Mouse (Mus musculus) heart, adult 2 months (tissue): Measurements from ENCODE around the gene Fam107b.

Source experiments
- CTCF ChIP-seq: fragments of 200-600 bp; IDR thresholded peaks from 2 replicates; pipeline ENCODE4 v1.8.1; 2022; ENCODE audit warnings: antibody characterized with exemption, mild to moderate bottlenecking, moderate library complexity
- EP300 ChIP-seq: fragments of 200-500 bp; IDR thresholded peaks from 2 replicates; pipeline ENCODE4 v1.6.1; 2011; ENCODE audit warnings: low read depth, low read length, control low read depth; ENCODE audit not compliant: insufficient read depth
- POLR2A ChIP-seq: fragments of 200-500 bp; IDR thresholded peaks from 2 replicates; pipeline ENCODE4 v1.6.1; 2011; ENCODE audit warnings: mild to moderate bottlenecking, low read depth, low read length, control low read depth; ENCODE audit not compliant: insufficient read depth

GRCm38 (mm10) chr2:3816142-3816609 is 245.9 kb downstream of the Fam107b start:
- TF ChIP-seq POLR2A: no peak
- TF ChIP-seq CTCF: peak; percentile 65
- TF ChIP-seq EP300: no peak
